Mouse (Mus musculus): Measurements from ENCODE around the gene Cenpa. TPM values are rescaled to one million over a fixed set of nuclear protein-coding genes. Genes with fewer than 3 reads are reported as not detected.

Cenpa gene
- polyA plus RNA-seq, 1 experiment from 2014 or later, result 160 TPM

DNA sequence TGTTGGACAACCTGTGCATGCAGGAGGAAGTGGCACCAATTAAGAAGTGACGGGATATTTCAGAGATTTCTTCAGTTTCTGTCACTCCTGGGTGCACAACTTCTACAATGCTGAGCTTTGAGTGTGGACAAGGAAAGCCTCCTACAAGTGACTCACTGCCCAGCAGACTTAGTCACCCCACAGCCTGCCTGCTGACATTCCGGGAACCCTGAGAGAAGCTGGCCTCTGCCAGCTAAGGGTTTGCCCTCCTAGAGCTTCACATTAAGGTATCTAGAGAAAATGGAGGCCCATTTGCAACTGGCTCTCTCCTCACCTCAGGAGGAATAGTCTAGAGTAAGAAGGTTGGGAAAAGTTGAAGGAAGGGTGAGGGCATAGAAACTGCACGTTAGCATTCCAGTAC is 15.0 kb upstream of the Cenpa start:
- ATAC-seq (ENCODE audit: low read depth), result no peak
- peaks cover 17% of the 10 kb centered on the region for H3K4me1 ChIP-seq (ENCODE audit: control insufficient read depth, low read depth, low read length)
- no peaks in the 10 kb centered on the region for H3K36me3 ChIP-seq (ENCODE audit: control insufficient read depth, insufficient read depth)
- H3K9ac ChIP-seq (ENCODE audit: low read depth, low read length), result no peak overlapping the region
- H3K9me3 ChIP-seq (replicated peaks; ENCODE audit: control insufficient read depth, low read length), result no peaks in the 10 kb centered on the region
- H3K27ac ChIP-seq (ENCODE audit: low read length), result no peak overlapping the region
- H3K4me3 ChIP-seq (ENCODE audit: low read depth, low read length), result no peak overlapping the region
- H3K27me3 ChIP-seq (ENCODE audit: control insufficient read depth, insufficient read depth, low read depth, low read length), result no peaks in the 10 kb centered on the region
- WGBS (ENCODE audit: insufficient replicate concordance), result 73% methylated on average over 3 of the region's 3 CpGs
- no peak overlapping the region for H3K4me2 ChIP-seq (ENCODE audit: low read depth, low read length)

- no peak for ATAC-seq (ENCODE audit: low read depth)
- no peak overlapping the region for H3K27ac ChIP-seq (ENCODE audit: low read length)
- no peak overlapping the region for H3K4me3 ChIP-seq (ENCODE audit: low read depth, low read length)
- peaks cover 11% of the 10 kb centered on the region for H3K4me1 ChIP-seq (ENCODE audit: control insufficient read depth, low read depth, low read length)
- no peaks in the 10 kb centered on the region for H3K9me3 ChIP-seq (replicated peaks; ENCODE audit: control insufficient read depth, low read length)
- WGBS (ENCODE audit: insufficient replicate concordance), result 66% methylated on average over 6 of the region's 6 CpGs
- no peaks in the 10 kb centered on the region for H3K27me3 ChIP-seq (ENCODE audit: control insufficient read depth, insufficient read depth, low read depth, low read length)
- H3K36me3 ChIP-seq (ENCODE audit: control insufficient read depth, insufficient read depth), result no peaks in the 10 kb centered on the region
- H3K4me2 ChIP-seq (ENCODE audit: low read depth, low read length), result no peak overlapping the region
- H3K9ac ChIP-seq (ENCODE audit: low read depth, low read length), result no peak overlapping the region
Measured at GRCm38 (mm10) chr5:30653246-30653645, 13.3 kb upstream of the Cenpa start.

DNA sequence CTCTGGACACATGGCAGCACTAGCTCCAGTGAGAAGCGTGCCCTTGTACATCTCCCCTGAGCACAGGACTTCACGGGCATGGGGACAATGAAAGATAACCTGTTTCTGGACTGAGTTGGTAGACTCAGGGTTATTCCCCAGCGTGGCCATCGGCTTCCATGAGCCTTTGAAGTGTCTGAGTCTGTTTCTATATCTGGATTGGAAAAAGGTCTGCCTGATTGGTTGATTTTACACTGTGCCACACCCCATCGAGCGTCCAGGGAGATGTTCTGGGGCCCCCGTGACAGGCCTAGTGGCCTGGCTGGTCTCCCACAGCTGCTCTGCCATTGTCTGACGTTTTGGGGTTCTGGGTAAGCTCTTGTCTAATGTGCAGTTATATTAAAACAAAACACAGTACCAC is 11.5 kb upstream of the Cenpa start:
- no peaks in the 10 kb centered on the region for H3K36me3 ChIP-seq (ENCODE audit: control insufficient read depth, insufficient read depth)
- ATAC-seq (ENCODE audit: low read depth), result no peak

DNA sequence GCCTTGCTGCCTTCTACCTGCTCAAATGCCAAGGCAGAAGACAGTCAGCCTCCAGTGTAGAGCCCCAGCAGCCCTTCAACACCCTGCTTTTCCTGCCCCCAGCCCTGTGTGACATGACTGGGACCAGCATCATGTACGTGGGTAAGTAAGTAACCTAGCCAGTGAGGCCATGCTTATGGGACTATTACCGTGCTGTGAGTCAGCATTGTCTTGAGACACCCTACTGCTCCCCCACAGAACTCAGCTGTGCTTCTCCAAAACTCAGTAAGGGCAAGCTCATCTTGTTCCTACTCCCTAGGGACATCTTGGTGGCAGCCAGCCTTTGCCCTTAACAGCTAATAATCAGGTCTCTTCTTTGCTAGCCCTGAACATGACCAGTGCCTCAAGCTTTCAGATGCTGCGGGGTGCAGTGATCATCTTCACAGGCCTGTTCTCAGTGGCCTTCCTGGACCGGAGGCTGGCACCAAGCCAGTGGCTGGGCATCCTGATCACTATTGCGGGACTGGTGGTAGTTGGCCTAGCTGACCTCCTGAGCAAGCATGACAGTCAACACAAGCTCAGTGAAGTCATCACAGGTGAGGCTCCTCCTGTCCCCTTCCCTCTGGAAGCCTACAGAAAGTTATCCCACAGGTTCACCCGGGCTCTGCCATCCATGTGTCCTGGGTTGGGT is 10.9 kb upstream of the Cenpa start:
- Histone ChIP-seq H3K9me3 (replicated peaks; ENCODE audit: control insufficient read depth, low read length) (0 out of 2 replicates have a peak, but pooled peaks cover under 1% of the 10 kb centered on the region), H3K4me3 (ENCODE audit: low read depth, low read length) (no peak overlapping the region), H3K27me3 (ENCODE audit: control insufficient read depth, insufficient read depth, low read depth, low read length) (no peaks in the 10 kb centered on the region), H3K36me3 (ENCODE audit: control insufficient read depth, insufficient read depth) (no peaks in the 10 kb centered on the region), H3K9ac (ENCODE audit: low read depth, low read length) (no peak overlapping the region), H3K4me2 (ENCODE audit: low read depth, low read length) (no peak overlapping the region), H3K27ac (ENCODE audit: low read length) (no peak overlapping the region), H3K4me1 (ENCODE audit: control insufficient read depth, low read depth, low read length) (no peaks in the 10 kb centered on the region)
- WGBS (ENCODE audit: insufficient replicate concordance), result 76% methylated on average over 6 of the region's 6 CpGs
- no peak for ATAC-seq (ENCODE audit: low read depth)

More for the DNA sequence above, 11.5 kb upstream of the Cenpa start:
- 72% methylated on average over 8 of the region's 8 CpGs for WGBS (ENCODE audit: insufficient replicate concordance)
- Histone ChIP-seq H3K27me3 (ENCODE audit: control insufficient read depth, insufficient read depth, low read depth, low read length) (no peaks in the 10 kb centered on the region), H3K27ac (ENCODE audit: low read length) (no peak overlapping the region), H3K9me3 (replicated peaks; ENCODE audit: control insufficient read depth, low read length) (no peaks in the 10 kb centered on the region), H3K4me1 (ENCODE audit: control insufficient read depth, low read depth, low read length) (no peaks in the 10 kb centered on the region), H3K4me3 (ENCODE audit: low read depth, low read length) (no peak overlapping the region), H3K9ac (ENCODE audit: low read depth, low read length) (no peak overlapping the region), H3K4me2 (ENCODE audit: low read depth, low read length) (no peak overlapping the region)

GRCm38 (mm10) chr5:30659042-30659441 is 7.5 kb upstream of the Cenpa start:
- H3K36me3 ChIP-seq (ENCODE audit: control insufficient read depth, insufficient read depth), result no peaks in the 10 kb centered on the region
- no peaks in the 10 kb centered on the region for H3K27me3 ChIP-seq (ENCODE audit: control insufficient read depth, insufficient read depth, low read depth, low read length)
- no peak overlapping the region for H3K9ac ChIP-seq (ENCODE audit: low read depth, low read length)
- 72% methylated on average over 4 of the region's 4 CpGs for WGBS (ENCODE audit: insufficient replicate concordance)
- no peak overlapping the region for H3K27ac ChIP-seq (ENCODE audit: low read length)
- no peak overlapping the region for H3K4me3 ChIP-seq (ENCODE audit: low read depth, low read length)
- no peak overlapping the region for H3K4me2 ChIP-seq (ENCODE audit: low read depth, low read length)
- 0 out of 2 replicates have a peak, but pooled peaks cover 2% of the 10 kb centered on the region for H3K9me3 ChIP-seq (replicated peaks; ENCODE audit: control insufficient read depth, low read length)
- no peaks in the 10 kb centered on the region for H3K4me1 ChIP-seq (ENCODE audit: control insufficient read depth, low read depth, low read length)
- ATAC-seq (ENCODE audit: low read depth), result no peak

DNA sequence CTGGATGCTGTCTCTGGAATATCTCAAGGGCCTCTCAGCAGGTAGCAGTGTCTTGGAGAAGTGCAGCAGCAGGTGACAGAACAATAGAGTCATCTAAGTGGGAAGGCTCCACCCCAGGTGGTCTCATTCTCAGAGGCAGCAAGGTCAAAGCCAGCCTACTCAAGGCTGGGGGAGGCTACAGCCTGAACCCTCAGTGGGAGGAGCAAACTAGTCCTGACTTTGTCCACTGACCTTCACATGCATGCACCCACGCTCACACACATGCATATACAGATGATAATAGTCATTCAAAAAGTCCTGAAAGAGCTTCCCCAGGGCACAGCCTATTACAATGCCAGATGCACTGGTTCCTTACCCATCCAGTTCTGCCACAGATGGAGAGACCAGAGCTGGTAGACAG is 6.3 kb upstream of the Cenpa start:
- Histone ChIP-seq H3K4me1 (ENCODE audit: control insufficient read depth, low read depth, low read length) (no peaks in the 10 kb centered on the region), H3K4me3 (ENCODE audit: low read depth, low read length) (no peak overlapping the region), H3K36me3 (ENCODE audit: control insufficient read depth, insufficient read depth) (no peaks in the 10 kb centered on the region), H3K9me3 (replicated peaks; ENCODE audit: control insufficient read depth, low read length) (0 out of 2 replicates have a peak, but pooled peaks cover 2% of the 10 kb centered on the region), H3K27ac (ENCODE audit: low read length) (no peak overlapping the region), H3K4me2 (ENCODE audit: low read depth, low read length) (no peak overlapping the region), H3K27me3 (ENCODE audit: control insufficient read depth, insufficient read depth, low read depth, low read length) (no peaks in the 10 kb centered on the region), H3K9ac (ENCODE audit: low read depth, low read length) (no peak overlapping the region)
- ATAC-seq (ENCODE audit: low read depth), result no peak
- WGBS (ENCODE audit: insufficient replicate concordance), result 89% methylated on average over 1 of the region's 1 CpGs

- no peaks in the 10 kb centered on the region for H3K36me3 ChIP-seq (ENCODE audit: control insufficient read depth, insufficient read depth)
- H3K9me3 ChIP-seq (replicated peaks; ENCODE audit: control insufficient read depth, low read length), result 0 out of 2 replicates have a peak, but pooled peaks cover 2% of the 10 kb centered on the region
- H3K4me2 ChIP-seq (ENCODE audit: low read depth, low read length), result no peak overlapping the region
- H3K4me3 ChIP-seq (ENCODE audit: low read depth, low read length), result no peak overlapping the region
- 74% methylated on average over 5 of the region's 5 CpGs for WGBS (ENCODE audit: insufficient replicate concordance)
- H3K9ac ChIP-seq (ENCODE audit: low read depth, low read length), result no peak overlapping the region
- H3K27ac ChIP-seq (ENCODE audit: low read length), result no peak overlapping the region
- H3K4me1 ChIP-seq (ENCODE audit: control insufficient read depth, low read depth, low read length), result peaks cover under 1% of the 10 kb centered on the region; the same call in 1 of the 2 replicates
- H3K27me3 ChIP-seq (ENCODE audit: control insufficient read depth, insufficient read depth, low read depth, low read length), result no peaks in the 10 kb centered on the region
- no peak for ATAC-seq (ENCODE audit: low read depth)
Measured at GRCm38 (mm10) chr5:30660813-30661212, 5.8 kb upstream of the Cenpa start.

- no peak overlapping the region for H3K4me3 ChIP-seq (ENCODE audit: low read depth, low read length)
- peaks cover 18% of the 10 kb centered on the region for H3K36me3 ChIP-seq (ENCODE audit: control insufficient read depth, insufficient read depth)
- 69% methylated on average over 9 of the region's 9 CpGs for WGBS (ENCODE audit: insufficient replicate concordance)
- no peak overlapping the region for H3K9ac ChIP-seq (ENCODE audit: low read depth, low read length)
- no peaks in the 10 kb centered on the region for H3K27me3 ChIP-seq (ENCODE audit: control insufficient read depth, insufficient read depth, low read depth, low read length)
- 0 out of 2 replicates have a peak, but pooled peaks cover 2% of the 10 kb centered on the region for H3K9me3 ChIP-seq (replicated peaks; ENCODE audit: control insufficient read depth, low read length)
- no peak for ATAC-seq (ENCODE audit: low read depth)
- no peak overlapping the region for H3K27ac ChIP-seq (ENCODE audit: low read length)
- no peak overlapping the region for H3K4me2 ChIP-seq (ENCODE audit: low read depth, low read length)
- peaks cover 23% of the 10 kb centered on the region for H3K4me1 ChIP-seq (ENCODE audit: control insufficient read depth, low read depth, low read length)
Measured at GRCm38 (mm10) chr5:30665360-30665759, 1.2 kb upstream of the Cenpa start.

DNA sequence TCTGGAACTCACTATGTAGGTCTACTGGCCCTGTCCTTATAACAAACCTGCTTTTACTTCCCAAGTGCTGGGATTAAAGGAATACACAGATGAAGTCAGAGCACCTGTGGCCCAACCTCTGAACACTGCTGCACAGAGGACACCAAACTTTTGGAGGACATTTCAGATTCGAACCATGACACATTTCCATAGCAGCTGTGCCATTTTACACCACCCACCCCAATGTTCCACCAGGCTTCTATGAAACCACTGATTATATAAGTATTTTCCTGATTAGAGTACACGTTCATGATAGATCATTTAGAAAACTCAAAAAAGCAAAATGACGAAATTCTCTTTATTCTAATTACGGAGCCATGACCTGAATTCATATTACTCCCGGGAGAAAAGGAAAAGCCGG is 609 bp upstream of the Cenpa start:
- H3K9ac ChIP-seq (ENCODE audit: low read depth, low read length), result peak overlapping the region; percentile 95
- peak overlapping the region; percentile 94 for H3K4me3 ChIP-seq (ENCODE audit: low read depth, low read length)
- peaks cover 23% of the 10 kb centered on the region for H3K4me1 ChIP-seq (ENCODE audit: control insufficient read depth, low read depth, low read length)
- 29% methylated on average over 6 of the region's 6 CpGs for WGBS (ENCODE audit: insufficient replicate concordance)
- H3K4me2 ChIP-seq (ENCODE audit: low read depth, low read length), result peak overlapping the region; percentile 63
- H3K27me3 ChIP-seq (ENCODE audit: control insufficient read depth, insufficient read depth, low read depth, low read length), result no peaks in the 10 kb centered on the region
- no peak for ATAC-seq (ENCODE audit: low read depth)
- H3K27ac ChIP-seq (ENCODE audit: low read length), result peak overlapping the region; percentile 87
- H3K36me3 ChIP-seq (ENCODE audit: control insufficient read depth, insufficient read depth), result peaks cover 23% of the 10 kb centered on the region
- H3K9me3 ChIP-seq (replicated peaks; ENCODE audit: control insufficient read depth, low read length), result no peaks in the 10 kb centered on the region

All from liver, embryonic 16.5 days (tissue).